Mouse (Mus musculus) liver, adult 2 months (tissue): ENCODE measurements around the gene Mst1.

Experiments used
- CTCF ChIP-seq: fragments of 200-500 bp; IDR thresholded peaks from 2 replicates; pipeline ENCODE4 v1.5.1; 2011; ENCODE audit warnings: low read depth, low read length, control low read depth
- POLR2A ChIP-seq: fragments of 200-500 bp; IDR thresholded peaks from 2 replicates; pipeline ENCODE4 v1.6.1; 2011; ENCODE audit warnings: low read length, control low read depth; ENCODE audit not compliant: insufficient read depth; ENCODE audit errors: extremely low read depth

DNA sequence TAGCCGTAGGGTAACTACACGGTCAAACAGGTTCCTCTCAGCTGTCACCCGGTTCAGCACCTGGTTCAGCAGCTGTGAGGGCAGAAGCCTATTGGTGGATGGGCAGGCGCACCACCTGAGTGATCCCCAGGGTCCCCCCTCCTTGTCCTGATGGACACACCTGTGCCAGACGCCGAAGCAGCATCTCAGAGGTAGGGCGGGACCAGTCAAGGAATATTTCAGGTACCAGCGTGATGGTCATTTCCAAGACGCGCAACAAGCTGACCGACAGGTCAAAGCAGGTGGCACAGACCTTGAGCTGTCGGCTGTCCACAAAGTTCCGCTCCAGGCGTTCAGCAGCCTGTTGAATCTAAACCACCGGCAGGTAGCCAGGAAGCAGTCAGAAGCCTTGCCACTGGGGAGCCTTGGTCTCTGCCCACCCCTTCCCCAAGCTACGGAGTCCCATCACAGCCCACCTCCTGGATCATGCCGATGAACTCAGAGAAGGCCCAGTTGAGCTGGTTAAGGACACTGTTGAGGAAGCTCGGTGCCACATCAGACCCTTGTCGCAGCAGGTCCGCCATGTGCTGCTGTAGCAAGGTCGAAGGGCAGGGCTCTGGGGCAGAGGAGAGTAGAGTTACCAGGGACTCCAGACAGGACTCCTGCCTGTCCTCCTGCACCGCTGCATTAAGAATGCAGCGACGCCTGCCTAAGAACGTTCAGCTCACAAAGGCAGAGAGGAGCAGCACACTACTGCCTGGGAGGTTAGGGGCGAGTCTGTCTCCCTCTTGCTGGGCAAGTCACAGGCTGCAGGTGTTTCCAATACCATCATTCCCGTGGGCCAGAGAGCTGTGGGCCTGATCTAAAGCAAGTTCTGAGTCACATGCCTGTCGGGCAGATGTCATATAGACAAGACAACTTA is 23.6 kb upstream of the Mst1 start:
- TF ChIP-seq CTCF (no peak), POLR2A (no peak)
